Mouse (Mus musculus) kidney, embryonic 16.5 days (tissue): ENCODE data around the gene A930009A15Rik. TPM values are rescaled to one million over a fixed set of nuclear protein-coding genes. Genes with fewer than 3 reads are reported as not detected.

ENCODE experiments used
- ATAC-seq: fragments of 200-750 bp; cut with Nextera tagmentation; 2 replicates; pipeline ENCODE4 v1.8.0; 2017; ENCODE audit warnings: moderate TSS enrichment; ENCODE audit not compliant: low FRiP score, low TSS enrichment
- H3K27ac ChIP-seq: fragments of 300-500 bp; sonication (generic); 2 replicates; pipeline ENCODE4 v1.5.1; 2014; ENCODE audit warnings: low read length
- H3K27me3 ChIP-seq: fragments of 300-500 bp; sonication (generic); 2 replicates; pipeline ENCODE4 v1.6.1; 2014; ENCODE audit warnings: low read length, control low read depth, mixed read lengths; ENCODE audit not compliant: insufficient read depth
- H3K36me3 ChIP-seq: fragments of 300-500 bp; sonication (generic); 2 replicates; pipeline ENCODE4 v1.6.1; 2014; ENCODE audit warnings: low read length, control low read depth, mixed read lengths; ENCODE audit not compliant: insufficient read depth
- H3K4me1 ChIP-seq: fragments of 300-500 bp; sonication (generic); 2 replicates; pipeline ENCODE4 v1.6.1; 2014; ENCODE audit warnings: low read length, control low read depth, mixed read lengths; ENCODE audit not compliant: insufficient read depth
- H3K4me2 ChIP-seq: fragments of 300-500 bp; sonication (generic); replicated peaks from 2 replicates; pipeline ENCODE4 v1.6.1; 2014; ENCODE audit warnings: low read depth, low read length
- H3K4me3 ChIP-seq: fragments of 300-500 bp; sonication (generic); 2 replicates; pipeline ENCODE4 v1.5.1; 2014; ENCODE audit warnings: mild to moderate bottlenecking, low read length
- H3K9ac ChIP-seq: fragments of 300-500 bp; sonication (generic); replicated peaks from 2 replicates; pipeline ENCODE4 v1.6.1; 2014; ENCODE audit warnings: low read length
- H3K9me3 ChIP-seq: fragments of 300-500 bp; sonication (generic); 2 replicates; pipeline ENCODE4 v1.6.1; 2016; ENCODE audit warnings: low read length, control low read depth
- WGBS: fragments of 180-500 bp; shearing (Covaris S2); extraction: QIAGEN DNeasy Blood & Tissue Kit; methylation state at CpG from one replicate; pipeline ENCODE4 v1.1.7; 2014; 5-methylcytosine and 5-hydroxymethylcytosine counted together
- polyA plus RNA-seq: library from polyadenylated mRNA; unstranded; fragments of >200 nt; fragmentation: Nextera tagmentation; extraction: Ambion mirVana; gene quantifications from 2 replicates; pipeline ENCODE4 v1.2.1, GENCODE M21; 2015

Gene A930009A15Rik
- polyA plus RNA-seq, 1 experiment from 2014 or later, result not detected

DNA sequence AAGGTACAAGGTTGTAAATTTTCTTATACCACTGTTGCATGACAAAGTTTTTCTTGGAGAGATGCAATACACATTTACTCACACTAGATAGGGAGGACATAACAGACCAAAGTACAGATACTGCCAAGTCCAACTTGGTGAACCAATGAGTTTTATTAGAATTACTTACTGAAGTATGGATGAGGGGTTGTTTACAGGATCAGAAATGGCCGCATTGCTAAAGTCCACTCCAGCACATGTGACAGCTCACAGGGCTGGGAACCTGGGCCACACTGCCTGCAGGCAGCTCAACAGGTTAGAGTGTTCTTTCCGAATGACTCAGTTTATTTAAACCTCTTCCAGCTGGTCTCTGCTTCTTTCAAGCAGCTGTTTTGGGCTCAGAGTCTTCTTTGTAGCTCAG lies 55.2 kb downstream of the A930009A15Rik start:
- Histone ChIP-seq H3K27me3 (no peaks in the 10 kb centered on the region), H3K4me3 (no peak overlapping the region), H3K36me3 (no peaks in the 10 kb centered on the region), H3K27ac (no peak overlapping the region), H3K4me1 (peaks cover 3% of the 10 kb centered on the region; the same call in 1 of the 2 replicates), H3K9ac (no peak overlapping the region), H3K9me3 (no peaks in the 10 kb centered on the region), H3K4me2 (no peak overlapping the region)
- no peak for ATAC-seq
- 85% methylated on average over 2 of the region's 2 CpGs for WGBS

DNA sequence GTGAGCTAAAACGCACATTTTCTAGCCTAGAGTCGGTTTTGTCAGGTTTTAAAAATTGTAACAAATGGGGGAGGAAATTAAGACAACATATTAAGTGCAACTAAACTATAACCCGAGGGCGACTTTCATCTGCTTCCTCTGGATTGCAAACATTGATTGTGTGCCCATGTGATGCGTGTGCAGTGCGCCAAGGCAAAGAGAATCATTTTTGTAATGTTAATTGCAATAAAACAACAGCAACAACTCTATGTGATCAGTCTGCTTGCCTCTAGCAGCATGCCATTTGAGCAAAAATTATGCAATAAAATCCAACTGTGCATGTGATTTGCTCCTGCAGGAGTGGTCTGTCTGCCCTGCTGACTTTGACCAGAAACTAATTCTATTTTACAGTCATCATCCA lies 56.9 kb downstream of the A930009A15Rik start:
- peaks cover 3% of the 10 kb centered on the region; the same call in 1 of the 2 replicates for H3K4me1 ChIP-seq
- H3K4me2 ChIP-seq, result no peak overlapping the region
- H3K36me3 ChIP-seq, result no peaks in the 10 kb centered on the region
- no peak overlapping the region for H3K27ac ChIP-seq
- 79% methylated on average over 6 of the region's 6 CpGs for WGBS
- no peaks in the 10 kb centered on the region for H3K9me3 ChIP-seq
- H3K4me3 ChIP-seq, result no peak overlapping the region
- no peaks in the 10 kb centered on the region for H3K27me3 ChIP-seq
- ATAC-seq, result no peak
- no peak overlapping the region for H3K9ac ChIP-seq

Other genes with a start within 250 kb of the A930009A15Rik start
- 43.3 and 44.3 TPM in 2 replicates for gene Tmem19, start 207.5 kb upstream of the A930009A15Rik start, polyA plus RNA-seq
- 18.4 and 24.9 TPM in 2 replicates for gene Thap2, start 185.5 kb upstream of the A930009A15Rik start, polyA plus RNA-seq
- gene Zfc3h1, start 185.0 kb upstream of the A930009A15Rik start, polyA plus RNA-seq, result 17.0 and 20.8 TPM in 2 replicates
- 7.3 and 7.8 TPM in 2 replicates for gene Lgr5, start 17.8 kb downstream of the A930009A15Rik start, polyA plus RNA-seq
- 45.7 TPM in 2 replicates for gene Tspan8, start 246.8 kb downstream of the A930009A15Rik start, polyA plus RNA-seq